Mouse (Mus musculus): Measurements from ENCODE around the gene Chfr. TPM values are rescaled to one million over a fixed set of nuclear protein-coding genes. Genes with fewer than 3 reads are reported as not detected.

Gene Chfr
- polyA plus RNA-seq (2014; fragmentation: Nextera tagmentation; extraction: Ambion mirVana): 41.8 and 42.3 TPM in 2 replicates

DNA sequence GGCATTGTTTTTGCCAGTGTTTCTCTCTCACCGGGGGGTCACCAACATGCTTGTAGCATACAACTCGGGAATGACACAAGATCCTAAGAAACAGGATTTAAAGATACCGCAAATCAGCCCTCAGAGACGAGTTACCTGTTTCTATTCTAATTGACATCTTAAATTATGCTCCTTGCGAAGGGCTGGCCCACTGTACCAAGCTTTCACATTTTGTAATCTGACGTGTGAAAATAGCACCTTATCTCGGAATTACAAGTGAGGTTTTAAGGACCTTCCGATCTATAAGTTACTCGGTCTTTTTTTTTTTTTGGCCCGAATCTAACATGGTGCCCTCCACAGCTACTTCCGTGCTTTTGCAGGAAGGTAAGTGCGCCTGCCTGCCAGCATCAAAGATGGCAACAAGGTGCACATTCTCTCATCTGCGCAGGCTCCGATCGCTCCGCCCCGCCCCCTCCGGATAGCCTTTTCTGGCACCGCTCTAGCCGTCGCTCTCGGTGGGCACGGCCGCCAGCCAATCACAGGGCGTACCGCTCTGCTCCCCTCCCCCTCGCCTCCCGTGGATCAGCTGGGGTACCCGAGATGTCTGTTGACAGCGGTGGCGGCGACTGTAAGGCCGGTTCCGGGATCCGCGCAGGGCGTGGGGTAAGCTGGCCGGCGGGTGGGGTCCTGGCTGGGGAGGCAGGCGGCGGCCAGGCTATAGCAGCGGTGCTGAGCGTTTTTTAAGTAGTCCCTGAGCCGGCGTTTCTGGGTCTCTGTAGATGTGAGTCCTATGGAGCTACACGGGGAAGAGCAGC is at the start of gene Chfr:
Chfr (plus strand) TSS at position 550 of the 794 bp plus-strand sequence.
- H3K4me2 ChIP-seq: peak within 1 kb of the TSS; percentile 82
- no peak for TF ChIP-seq CTCF (IDR thresholded peaks at IDR 0.05; ENCODE audit: low read depth)
- H3K27ac ChIP-seq (ENCODE audit: low read depth): peak within 1 kb of the TSS; percentile 54; the same call in 1 of the 2 replicates
- DNase-seq (peak; percentile 98), ATAC-seq (ENCODE audit: insufficient read depth) (peak; percentile 99)
- H3K4me1 ChIP-seq (ENCODE audit: insufficient read depth): no peaks in the 10 kb centered on the region
- WGBS: 3% methylated on average over 46 of the region's 46 CpGs
- no peaks in the 10 kb centered on the region for H3K27me3 ChIP-seq (ENCODE audit: insufficient read depth, low read length)
- H3K4me3 ChIP-seq (ENCODE audit: low read depth, low read length): peak within 1 kb of the TSS; percentile 67
- H3K9ac ChIP-seq: peak within 1 kb of the TSS; percentile 63
- peaks cover 6% of the 10 kb centered on the region; the same call in 1 of the 2 replicates for H3K9me3 ChIP-seq (ENCODE audit: low read depth, low read length)
- peaks cover 10% of the 10 kb centered on the region; the same call in 1 of the 2 replicates for H3K36me3 ChIP-seq (ENCODE audit: insufficient read depth)

DNA sequence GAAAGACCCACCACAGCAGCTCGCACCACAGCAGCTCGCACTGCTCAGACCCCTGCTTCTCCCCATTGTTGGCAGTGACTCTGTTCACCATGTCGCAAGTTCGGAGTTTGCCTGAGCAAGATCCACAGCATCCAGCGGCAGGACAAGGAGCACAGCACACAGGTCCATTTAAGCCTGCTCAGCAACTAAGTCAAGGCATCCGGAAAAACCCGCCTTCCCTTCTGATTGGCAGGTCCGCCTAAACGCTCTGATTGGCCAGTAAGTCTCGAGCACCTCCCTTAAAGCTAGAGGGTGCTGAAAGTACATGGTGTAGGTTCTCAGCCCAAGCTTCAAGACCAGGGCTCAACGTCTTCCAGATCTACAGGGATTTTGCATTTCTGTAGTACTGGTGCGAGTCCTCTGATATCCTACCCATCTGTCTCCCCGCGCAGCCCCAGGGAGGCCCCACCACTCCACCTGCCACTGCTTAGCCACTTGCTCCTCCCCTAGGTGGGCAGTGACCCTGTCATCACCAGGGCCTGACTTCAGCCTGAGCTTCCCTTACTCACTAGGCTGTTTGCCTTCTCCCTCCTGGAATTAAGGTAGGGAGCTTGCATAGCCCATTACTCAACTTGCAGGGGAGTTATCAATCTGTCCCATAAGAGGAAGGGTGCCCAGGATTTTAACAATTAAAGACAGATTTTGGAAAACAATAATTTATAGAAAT is 49.3 kb upstream of the Chfr start:
- DNase-seq (no peak), ATAC-seq (ENCODE audit: insufficient read depth) (no peak; the same call in 1 of the 2 replicates)
- no peak overlapping the region for H3K4me3 ChIP-seq (ENCODE audit: low read depth, low read length)
- 28% methylated on average over 14 of the region's 14 CpGs for WGBS
- H3K9me3 ChIP-seq (ENCODE audit: low read depth, low read length): peaks cover 1% of the 10 kb centered on the region; the same call in 1 of the 2 replicates
- no peak overlapping the region for H3K27ac ChIP-seq (ENCODE audit: low read depth)
- H3K27me3 ChIP-seq (ENCODE audit: insufficient read depth, low read length): no peaks in the 10 kb centered on the region
- H3K4me1 ChIP-seq (ENCODE audit: insufficient read depth): no peaks in the 10 kb centered on the region
- TF ChIP-seq CTCF (IDR thresholded peaks at IDR 0.05; ENCODE audit: low read depth): no peak
- no peak overlapping the region for H3K9ac ChIP-seq
- H3K4me2 ChIP-seq: no peak overlapping the region
- no peaks in the 10 kb centered on the region for H3K36me3 ChIP-seq (ENCODE audit: insufficient read depth)

- DNase-seq (no peak), ATAC-seq (ENCODE audit: insufficient read depth) (no peak)
- no peak for TF ChIP-seq CTCF (IDR thresholded peaks at IDR 0.05; ENCODE audit: low read depth)
- WGBS: 51% methylated on average over 2 of the region's 2 CpGs
- no peak overlapping the region for H3K27ac ChIP-seq (ENCODE audit: low read depth)
- no peaks in the 10 kb centered on the region for H3K27me3 ChIP-seq (ENCODE audit: insufficient read depth, low read length)
- no peaks in the 10 kb centered on the region for H3K4me1 ChIP-seq (ENCODE audit: insufficient read depth)
- H3K9ac ChIP-seq: no peak overlapping the region
- H3K4me3 ChIP-seq (ENCODE audit: low read depth, low read length): no peak overlapping the region
- H3K36me3 ChIP-seq (ENCODE audit: insufficient read depth): no peaks in the 10 kb centered on the region
- H3K9me3 ChIP-seq (ENCODE audit: low read depth, low read length): no peaks in the 10 kb centered on the region
- H3K4me2 ChIP-seq: no peak overlapping the region
These were observed 44.1 kb upstream of the Chfr start for GRCm38 (mm10) chr5:110091546-110091945.

GRCm38 (mm10) chr5:110094030-110094846 is 41.4 kb upstream of the Chfr start, which contains the start of gene Gm35315:
Gm35315 (minus strand) TSS chr5:110094420.
- Histone ChIP-seq H3K36me3 (ENCODE audit: insufficient read depth) (no peaks in the 10 kb centered on the region), H3K4me1 (ENCODE audit: insufficient read depth) (no peaks in the 10 kb centered on the region), H3K9me3 (ENCODE audit: low read depth, low read length) (no peaks in the 10 kb centered on the region), H3K27ac (ENCODE audit: low read depth) (peak within 1 kb of the TSS; percentile 80), H3K9ac (peak within 1 kb of the TSS; percentile 48), H3K4me2 (peak within 1 kb of the TSS; percentile 73), H3K4me3 (ENCODE audit: low read depth, low read length) (peak within 1 kb of the TSS; percentile 48), H3K27me3 (ENCODE audit: insufficient read depth, low read length) (no peaks in the 10 kb centered on the region)
- DNase-seq (peak; percentile 95), ATAC-seq (ENCODE audit: insufficient read depth) (peak; percentile 97)
- TF ChIP-seq CTCF (IDR thresholded peaks at IDR 0.05; ENCODE audit: low read depth): no peak
- 2% methylated on average over 25 of the region's 25 CpGs for WGBS

DNA sequence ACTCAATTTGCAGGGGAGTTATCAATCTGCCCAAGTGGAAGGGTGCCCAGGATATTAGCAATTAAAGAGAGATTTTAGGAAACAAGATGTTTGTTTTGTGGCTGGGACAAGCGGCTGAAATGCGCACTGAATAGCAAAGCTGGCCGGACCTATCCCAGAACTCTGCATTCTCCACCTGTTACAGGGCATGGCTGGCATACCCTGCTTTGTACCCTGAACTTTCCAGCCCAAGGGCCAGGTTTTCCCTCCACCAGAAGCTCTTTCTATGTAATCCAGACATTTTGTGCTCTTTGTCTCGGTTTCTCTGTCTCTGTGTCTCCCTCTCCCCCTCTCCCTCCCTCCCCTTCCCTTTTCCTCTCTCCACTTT is 40.8 kb upstream of the Chfr start:
- peak overlapping the region; percentile 61 for H3K27ac ChIP-seq (ENCODE audit: low read depth)
- TF ChIP-seq CTCF (IDR thresholded peaks at IDR 0.05; ENCODE audit: low read depth): no peak
- 3% methylated on average over 4 of the region's 4 CpGs for WGBS
- peak; percentile 8; the same call in 1 of the 2 replicates for ATAC-seq (ENCODE audit: insufficient read depth)
- no peaks in the 10 kb centered on the region for H3K9me3 ChIP-seq (ENCODE audit: low read depth, low read length)
- no peaks in the 10 kb centered on the region for H3K36me3 ChIP-seq (ENCODE audit: insufficient read depth)
- H3K4me1 ChIP-seq (ENCODE audit: insufficient read depth): no peaks in the 10 kb centered on the region
- peak overlapping the region; percentile 48 for H3K9ac ChIP-seq
- H3K4me2 ChIP-seq: peak overlapping the region; percentile 73
- DNase-seq: no peak
- no peaks in the 10 kb centered on the region for H3K27me3 ChIP-seq (ENCODE audit: insufficient read depth, low read length)
- H3K4me3 ChIP-seq (ENCODE audit: low read depth, low read length): peak overlapping the region; percentile 48

DNA sequence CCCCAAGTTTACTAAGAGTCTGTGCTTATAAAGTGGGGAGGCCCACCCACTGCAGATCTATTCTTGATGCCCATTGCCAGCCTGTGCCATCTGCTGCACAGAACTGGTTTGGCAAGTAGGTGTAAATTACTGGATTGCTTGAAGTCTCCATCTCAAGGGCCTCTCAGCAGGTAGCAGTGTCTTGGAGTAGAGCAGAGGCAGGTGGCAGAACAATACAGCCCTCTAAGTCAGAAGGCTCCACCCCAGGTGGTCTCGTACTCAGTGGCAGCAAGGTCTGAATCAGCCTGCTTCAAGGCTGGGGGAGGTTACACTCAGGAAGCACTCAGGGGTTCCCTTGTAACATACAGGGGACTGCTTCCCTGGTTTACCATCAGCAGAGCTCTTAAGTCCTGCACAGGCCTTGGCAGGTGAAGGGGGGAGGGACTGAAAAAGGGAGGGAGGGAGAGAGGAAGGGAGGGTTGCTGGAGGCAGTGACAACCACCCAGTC is 36.6 kb upstream of the Chfr start:
- Histone ChIP-seq H3K27ac (ENCODE audit: low read depth) (peak overlapping the region; percentile 90), H3K4me2 (no peak overlapping the region), H3K27me3 (ENCODE audit: insufficient read depth, low read length) (no peaks in the 10 kb centered on the region), H3K9ac (no peak overlapping the region), H3K4me3 (ENCODE audit: low read depth, low read length) (no peak overlapping the region), H3K4me1 (ENCODE audit: insufficient read depth) (peaks cover 15% of the 10 kb centered on the region), H3K9me3 (ENCODE audit: low read depth, low read length) (no peaks in the 10 kb centered on the region), H3K36me3 (ENCODE audit: insufficient read depth) (peaks cover 13% of the 10 kb centered on the region)
- ATAC-seq (ENCODE audit: insufficient read depth) (peak; percentile 50), DNase-seq (peak; percentile 59)
- TF ChIP-seq CTCF (IDR thresholded peaks at IDR 0.05; ENCODE audit: low read depth): no peak
- WGBS: 44% methylated on average over 1 of the region's 1 CpGs
